Mouse (Mus musculus) hindbrain, embryonic 12.5 days (tissue): Measurements from ENCODE around the gene Psmb9. TPM values are rescaled to one million over a fixed set of nuclear protein-coding genes. Genes with fewer than 3 reads are reported as not detected.

Experiments
- ATAC-seq: fragments of 200-750 bp; cut with Nextera tagmentation; 2 replicates; pipeline ENCODE4 v1.8.0; 2017; ENCODE audit warnings: moderate TSS enrichment; ENCODE audit not compliant: low FRiP score
- H3K27ac ChIP-seq: fragments of 300-500 bp; sonication (generic); 2 replicates; pipeline ENCODE4 v1.5.1; 2016; ENCODE audit warnings: mild to moderate bottlenecking
- H3K27me3 ChIP-seq: fragments of 300-500 bp; sonication (generic); 2 replicates; pipeline ENCODE4 v1.6.1; 2016; ENCODE audit warnings: mild to moderate bottlenecking
- H3K36me3 ChIP-seq: fragments of 300-500 bp; sonication (generic); 2 replicates; pipeline ENCODE4 v1.6.1; 2016; ENCODE audit warnings: mild to moderate bottlenecking
- H3K4me1 ChIP-seq: fragments of 300-500 bp; sonication (generic); 2 replicates; pipeline ENCODE4 v1.6.1; 2016
- H3K4me2 ChIP-seq: fragments of 300-500 bp; sonication (generic); replicated peaks from 2 replicates; pipeline ENCODE4 v1.6.1; 2016; ENCODE audit warnings: mild to moderate bottlenecking
- H3K4me3 ChIP-seq: fragments of 300-500 bp; sonication (generic); 2 replicates; pipeline ENCODE4 v1.5.1; 2016; ENCODE audit warnings: mild to moderate bottlenecking
- H3K9ac ChIP-seq: fragments of 300-500 bp; sonication (generic); 2 replicates; pipeline ENCODE4 v1.6.1; 2016; ENCODE audit warnings: mild to moderate bottlenecking, moderate library complexity
- H3K9me3 ChIP-seq: fragments of 300-500 bp; sonication (generic); replicated peaks from 2 replicates; pipeline ENCODE4 v1.6.1; 2016; ENCODE audit warnings: mild to moderate bottlenecking
- WGBS: fragments of 180-500 bp; shearing (Covaris S2); methylation state at CpG from one replicate; pipeline ENCODE4 v1.1.7; 2016; 5-methylcytosine and 5-hydroxymethylcytosine counted together
- polyA plus RNA-seq: library from polyadenylated mRNA; unstranded; fragments of >200 nt; fragmentation: Nextera tagmentation; extraction: Ambion mirVana; gene quantifications from 2 replicates; pipeline ENCODE4 v1.2.1, GENCODE M21; 2016

The Psmb9 gene
- polyA plus RNA-seq, 1 experiment from 2014 or later, result 1.0 TPM

- Histone ChIP-seq H3K9me3 (no peaks in the 10 kb centered on the region), H3K4me1 (peaks cover 20% of the 10 kb centered on the region), H3K4me3 (no peak within 1 kb of the TSS), H3K36me3 (no peaks in the 10 kb centered on the region), H3K9ac (no peak within 1 kb of the TSS), H3K27ac (no peak within 1 kb of the TSS), H3K27me3 (peaks cover 35% of the 10 kb centered on the region), H3K4me2 (no peak within 1 kb of the TSS)
- no peak for ATAC-seq
- WGBS, result 31% methylated on average over 7 of the region's 7 CpGs
These were observed 44.5 kb downstream of the Psmb9 start, which contains the start of gene H2-DMb2 for GRCm38 (mm10) chr17:34143033-34143432. H2-DMb2 (plus strand) TSS chr17:34143307.

- H3K4me2 ChIP-seq, result no peak overlapping the region
- ATAC-seq, result no peak
- no peak overlapping the region for H3K4me3 ChIP-seq
- no peaks in the 10 kb centered on the region for H3K36me3 ChIP-seq
- no peak overlapping the region for H3K9ac ChIP-seq
- WGBS, result 74% methylated on average over 7 of the region's 7 CpGs
- H3K27ac ChIP-seq, result no peak overlapping the region
- H3K4me1 ChIP-seq, result peaks cover 20% of the 10 kb centered on the region
- H3K9me3 ChIP-seq, result no peaks in the 10 kb centered on the region
- H3K27me3 ChIP-seq, result peaks cover 40% of the 10 kb centered on the region
These were observed 45.0 kb downstream of the Psmb9 start for GRCm38 (mm10) chr17:34142456-34143010.

- ATAC-seq, result no peak
- H3K9ac ChIP-seq, result no peak overlapping the region
- H3K27ac ChIP-seq, result no peak overlapping the region
- no peak overlapping the region for H3K4me2 ChIP-seq
- no peak overlapping the region for H3K4me3 ChIP-seq
- H3K27me3 ChIP-seq, result peaks cover 51% of the 10 kb centered on the region
- no peaks in the 10 kb centered on the region for H3K9me3 ChIP-seq
- 58% methylated on average over 4 of the region's 4 CpGs for WGBS
- H3K4me1 ChIP-seq, result peaks cover 20% of the 10 kb centered on the region
- H3K36me3 ChIP-seq, result no peaks in the 10 kb centered on the region
These were observed 46.1 kb downstream of the Psmb9 start for GRCm38 (mm10) chr17:34141448-34141847.

DNA sequence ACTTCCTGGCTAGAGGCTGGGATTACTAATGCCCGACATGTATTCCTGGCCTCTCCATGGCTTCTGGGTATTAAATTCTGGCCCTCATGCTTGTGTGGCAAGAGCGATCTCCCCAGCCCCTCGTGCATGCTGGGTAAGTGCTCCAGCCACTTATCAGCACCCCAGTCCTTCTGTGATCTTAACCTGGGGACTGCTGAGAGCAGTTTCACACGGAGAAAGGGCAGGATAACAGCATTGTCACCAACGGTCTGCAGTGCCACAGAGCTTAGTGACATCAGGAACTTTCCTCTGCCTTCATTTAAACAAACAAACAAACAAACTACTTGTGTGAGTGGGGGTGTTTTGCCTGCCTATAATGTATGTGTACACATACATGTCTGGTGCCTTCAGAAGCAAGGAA is 47.3 kb downstream of the Psmb9 start:
- Histone ChIP-seq H3K4me2 (peak overlapping the region; percentile 53), H3K9me3 (no peaks in the 10 kb centered on the region), H3K4me3 (0 out of 2 replicates have a peak overlapping the region, but pooled peaks have one; percentile 29), H3K4me1 (peaks cover 20% of the 10 kb centered on the region), H3K9ac (no peak overlapping the region), H3K27ac (no peak overlapping the region), H3K36me3 (no peaks in the 10 kb centered on the region), H3K27me3 (peaks cover 55% of the 10 kb centered on the region)
- WGBS, result 16% methylated on average over 5 of the region's 5 CpGs
- no peak for ATAC-seq

DNA sequence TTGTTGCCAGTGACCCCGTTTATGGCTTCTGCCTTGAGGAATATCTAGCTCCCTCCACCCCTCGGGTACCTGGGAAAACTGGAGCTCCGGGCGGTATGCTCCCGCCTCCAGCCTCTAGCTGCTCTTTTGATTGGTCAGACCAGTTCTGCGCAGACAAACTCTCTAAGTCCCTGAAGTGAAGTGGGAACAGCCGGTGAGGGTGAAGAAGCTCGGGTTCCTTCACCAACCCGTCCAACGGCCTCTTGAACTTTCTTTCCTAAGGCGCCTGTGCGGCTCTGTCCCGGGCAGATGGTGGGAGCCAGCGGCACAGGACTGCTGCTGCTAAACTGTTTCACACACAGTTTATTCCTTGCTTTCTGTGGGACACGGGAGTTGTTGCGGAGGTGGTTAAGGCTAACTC is 48.1 kb downstream of the Psmb9 start:
- no peak overlapping the region for H3K27ac ChIP-seq
- H3K9me3 ChIP-seq, result no peaks in the 10 kb centered on the region
- peaks cover 55% of the 10 kb centered on the region for H3K27me3 ChIP-seq
- H3K4me3 ChIP-seq, result peak overlapping the region; percentile 29
- H3K4me1 ChIP-seq, result peaks cover 20% of the 10 kb centered on the region
- peak overlapping the region; percentile 53 for H3K4me2 ChIP-seq
- H3K36me3 ChIP-seq, result no peaks in the 10 kb centered on the region
- H3K9ac ChIP-seq, result peak overlapping the region; percentile 29; the same call in 1 of the 2 replicates
- ATAC-seq, result no peak
- 1% methylated on average over 16 of the region's 16 CpGs for WGBS

DNA sequence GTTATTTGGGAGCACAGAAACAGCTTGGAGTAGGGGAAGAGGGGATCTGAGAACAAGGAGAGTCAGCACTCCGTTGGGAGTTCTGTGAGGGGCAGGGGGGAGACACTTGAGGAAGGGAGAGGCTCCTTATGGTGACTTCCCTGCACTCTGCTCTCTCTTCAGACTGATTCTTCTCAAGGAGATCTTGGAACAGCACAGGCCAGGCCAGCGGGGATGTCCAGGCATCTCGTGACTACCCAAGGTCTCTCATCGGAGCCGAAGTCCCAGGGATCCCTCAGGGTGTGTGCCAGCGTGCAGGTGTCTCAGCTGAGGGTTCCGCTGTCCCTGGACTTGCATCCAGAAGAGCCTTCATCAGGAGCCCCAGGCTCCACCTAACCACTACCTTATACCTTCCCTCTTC is 48.9 kb downstream of the Psmb9 start:
- H3K27me3 ChIP-seq, result peaks cover 55% of the 10 kb centered on the region
- no peak overlapping the region for H3K4me3 ChIP-seq
- no peak overlapping the region for H3K27ac ChIP-seq
- H3K36me3 ChIP-seq, result no peaks in the 10 kb centered on the region
- 85% methylated on average over 7 of the region's 7 CpGs for WGBS
- no peak overlapping the region for H3K9ac ChIP-seq
- H3K4me1 ChIP-seq, result peaks cover 20% of the 10 kb centered on the region
- no peaks in the 10 kb centered on the region for H3K9me3 ChIP-seq
- no peak for ATAC-seq
- H3K4me2 ChIP-seq, result no peak overlapping the region

DNA sequence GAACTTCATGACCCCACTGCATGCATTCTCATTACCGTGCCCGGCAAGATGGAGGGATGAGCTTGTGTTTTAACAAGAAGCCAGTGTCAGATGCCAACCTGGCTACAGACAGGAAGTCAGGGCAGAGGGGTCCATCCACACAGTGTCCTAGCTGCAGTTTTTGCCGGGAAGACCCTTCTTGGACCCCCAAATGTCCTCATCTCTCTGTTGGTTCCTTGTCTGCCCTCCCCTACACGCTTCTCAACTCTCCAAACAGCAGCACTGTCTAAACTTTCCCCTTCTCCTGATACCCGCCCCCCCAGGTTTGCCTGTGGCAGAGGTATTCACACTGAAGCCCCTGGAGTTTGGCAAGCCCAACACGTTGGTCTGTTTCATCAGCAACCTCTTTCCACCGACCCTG is 50.0 kb downstream of the Psmb9 start:
- Histone ChIP-seq H3K4me1 (peaks cover 14% of the 10 kb centered on the region), H3K4me3 (no peak overlapping the region), H3K4me2 (no peak overlapping the region), H3K9me3 (no peaks in the 10 kb centered on the region), H3K9ac (no peak overlapping the region), H3K27me3 (peaks cover 55% of the 10 kb centered on the region), H3K36me3 (no peaks in the 10 kb centered on the region), H3K27ac (no peak overlapping the region)
- WGBS, result 66% methylated on average over 7 of the region's 7 CpGs
- no peak for ATAC-seq

DNA sequence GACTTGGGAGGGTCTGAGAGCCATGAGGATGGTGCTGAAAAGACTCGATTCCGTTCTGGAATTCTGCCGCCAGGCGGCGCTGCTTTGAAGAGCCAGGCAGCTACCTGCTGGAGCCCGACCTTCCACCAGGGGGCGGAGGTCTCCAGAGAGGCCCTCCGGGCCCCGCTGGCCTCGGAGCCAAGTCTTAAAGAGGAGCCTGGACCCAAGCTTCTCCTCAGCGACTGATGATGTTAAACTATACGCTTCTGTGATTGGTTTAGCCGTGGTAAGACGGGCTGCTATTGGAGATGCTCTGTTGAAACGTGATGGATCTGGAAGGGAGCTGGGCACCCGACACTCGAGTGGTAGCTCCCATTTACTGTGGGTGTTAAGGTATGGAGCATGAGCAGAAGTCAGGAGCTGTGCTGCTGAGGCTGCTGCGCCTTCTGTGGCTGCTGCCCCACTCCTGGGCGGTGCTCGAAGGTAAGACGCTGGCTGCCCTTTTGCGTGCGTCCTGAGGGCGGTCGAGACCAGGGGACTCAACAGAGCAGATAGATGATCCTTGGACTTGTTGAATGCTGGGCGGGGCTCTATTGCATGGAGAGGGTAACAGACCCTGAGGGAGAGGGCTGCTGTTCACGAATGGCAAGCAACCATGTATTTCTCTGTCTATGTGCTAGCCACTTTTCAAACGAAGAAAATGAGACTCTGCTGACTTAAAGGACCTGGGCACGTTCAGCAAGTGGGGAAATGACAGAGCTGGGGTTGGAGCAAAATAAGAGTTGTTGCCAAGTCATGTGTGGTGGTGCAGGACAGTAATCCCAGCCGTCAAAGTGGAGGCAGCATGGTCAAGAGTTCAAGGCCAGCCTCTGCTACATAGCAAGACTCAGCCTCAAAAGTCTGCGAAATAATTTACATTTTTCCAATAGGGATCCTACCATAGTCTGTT is 52.0 kb downstream of the Psmb9 start:
- no peak overlapping the region for H3K9ac ChIP-seq
- H3K9me3 ChIP-seq, result no peaks in the 10 kb centered on the region
- ATAC-seq, result peak; percentile 96
- peaks cover 45% of the 10 kb centered on the region for H3K27me3 ChIP-seq
- H3K4me1 ChIP-seq, result peaks cover 14% of the 10 kb centered on the region
- no peak overlapping the region for H3K27ac ChIP-seq
- H3K36me3 ChIP-seq, result no peaks in the 10 kb centered on the region
- 6% methylated on average over 31 of the region's 31 CpGs for WGBS
- H3K4me2 ChIP-seq, result peak overlapping the region; percentile 64
- peak overlapping the region; percentile 26 for H3K4me3 ChIP-seq

GRCm38 (mm10) chr17:34134451-34134850 is 53.1 kb downstream of the Psmb9 start:
- Histone ChIP-seq H3K4me2 (no peak overlapping the region), H3K9ac (no peak overlapping the region), H3K27me3 (peaks cover 34% of the 10 kb centered on the region), H3K9me3 (no peaks in the 10 kb centered on the region), H3K4me3 (no peak overlapping the region), H3K27ac (no peak overlapping the region), H3K4me1 (peaks cover 8% of the 10 kb centered on the region), H3K36me3 (no peaks in the 10 kb centered on the region)
- no peak for ATAC-seq
- 85% methylated on average over 3 of the region's 3 CpGs for WGBS

GRCm38 (mm10) chr17:34133289-34133688 is 54.3 kb downstream of the Psmb9 start:
- no peak for ATAC-seq
- peaks cover 22% of the 10 kb centered on the region for H3K27me3 ChIP-seq
- H3K36me3 ChIP-seq, result no peaks in the 10 kb centered on the region
- no peak overlapping the region for H3K9ac ChIP-seq
- no peaks in the 10 kb centered on the region for H3K9me3 ChIP-seq
- H3K27ac ChIP-seq, result no peak overlapping the region
- 81% methylated on average over 11 of the region's 11 CpGs for WGBS
- no peak overlapping the region for H3K4me3 ChIP-seq
- no peak overlapping the region for H3K4me2 ChIP-seq
- H3K4me1 ChIP-seq, result peaks cover 13% of the 10 kb centered on the region
